Mouse (Mus musculus): ENCODE data around the gene Fcrla. TPM values are rescaled to one million over a fixed set of nuclear protein-coding genes. Genes with fewer than 3 reads are reported as not detected.
"Not testable (repeated sequence)": the region's sequence is repeated elsewhere in the genome, so short reads cannot be mapped to it uniquely, and the experiment has no call there.

The Fcrla gene
- polyA plus RNA-seq (2016; fragmentation: Nextera tagmentation; extraction: Ambion mirVana), result not detected in 2 replicates

DNA sequence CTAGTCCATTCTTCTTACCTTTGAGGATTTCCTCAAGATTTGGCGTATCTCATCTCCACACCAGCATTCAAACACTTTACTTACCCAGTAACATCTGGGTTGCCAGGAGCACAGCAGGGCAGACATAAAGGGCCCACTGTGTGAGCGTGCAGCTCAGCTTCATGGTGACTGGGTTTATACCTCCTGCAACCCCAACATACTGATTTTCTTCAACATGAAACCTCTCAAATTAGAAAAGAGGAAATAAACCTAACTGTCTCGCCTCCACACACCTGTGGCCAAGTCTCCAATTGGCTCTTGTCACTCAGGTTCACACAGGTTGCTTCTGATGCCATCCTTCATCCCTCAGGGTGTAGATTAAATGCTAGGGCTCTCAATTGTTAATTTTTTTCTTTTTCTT lies at the start of gene Fcrla:
Fcrla (minus strand) TSS at position 206 of the 400 bp plus-strand sequence.
- H3K9me3 ChIP-seq (replicated peaks), result no peaks in the 10 kb centered on the region
- H3K27ac ChIP-seq, result no peak within 1 kb of the TSS
- no peak within 1 kb of the TSS for H3K4me3 ChIP-seq
- no peak for ATAC-seq (ENCODE audit: low FRiP score)
- no peaks in the 10 kb centered on the region for H3K36me3 ChIP-seq
- no peaks in the 10 kb centered on the region for H3K4me1 ChIP-seq
- 84% methylated on average over 3 of the region's 3 CpGs for WGBS
- H3K9ac ChIP-seq, result no peak within 1 kb of the TSS
- H3K4me2 ChIP-seq (replicated peaks), result no peak within 1 kb of the TSS
- no peaks in the 10 kb centered on the region for H3K27me3 ChIP-seq

DNA sequence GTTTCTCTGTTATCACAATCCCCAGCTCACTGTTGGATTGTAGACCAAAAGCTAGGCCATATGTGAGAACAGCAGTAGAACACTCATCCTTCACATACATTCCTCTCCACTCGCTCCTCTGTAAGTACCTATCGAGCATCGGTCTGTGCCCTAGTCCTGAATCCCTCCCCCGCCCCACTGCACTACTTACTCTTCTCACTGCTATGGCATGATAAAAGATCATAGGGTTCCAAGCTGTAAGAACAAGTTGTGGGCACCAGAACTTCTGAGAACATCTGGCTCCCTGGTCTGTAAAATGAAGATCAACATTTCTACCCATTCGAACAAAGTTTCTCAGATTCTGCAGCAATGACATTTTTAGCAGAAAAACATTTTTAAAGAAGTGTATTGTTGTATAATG lies 49.1 kb upstream of the Fcrla start, which contains the start of gene Fcgr2b:
Fcgr2b (minus strand) TSS at position 101 of the 400 bp plus-strand sequence.
- no peak within 1 kb of the TSS for H3K27ac ChIP-seq
- 97% methylated on average over 5 of the region's 5 CpGs for WGBS
- ATAC-seq (ENCODE audit: low FRiP score), result no peak
- no peaks in the 10 kb centered on the region for H3K36me3 ChIP-seq
- H3K27me3 ChIP-seq, result no peaks in the 10 kb centered on the region
- no peak within 1 kb of the TSS for H3K9ac ChIP-seq
- no peak within 1 kb of the TSS for H3K4me2 ChIP-seq (replicated peaks)
- no peaks in the 10 kb centered on the region for H3K9me3 ChIP-seq (replicated peaks)
- H3K4me3 ChIP-seq, result no peak within 1 kb of the TSS
- no peaks in the 10 kb centered on the region for H3K4me1 ChIP-seq

DNA sequence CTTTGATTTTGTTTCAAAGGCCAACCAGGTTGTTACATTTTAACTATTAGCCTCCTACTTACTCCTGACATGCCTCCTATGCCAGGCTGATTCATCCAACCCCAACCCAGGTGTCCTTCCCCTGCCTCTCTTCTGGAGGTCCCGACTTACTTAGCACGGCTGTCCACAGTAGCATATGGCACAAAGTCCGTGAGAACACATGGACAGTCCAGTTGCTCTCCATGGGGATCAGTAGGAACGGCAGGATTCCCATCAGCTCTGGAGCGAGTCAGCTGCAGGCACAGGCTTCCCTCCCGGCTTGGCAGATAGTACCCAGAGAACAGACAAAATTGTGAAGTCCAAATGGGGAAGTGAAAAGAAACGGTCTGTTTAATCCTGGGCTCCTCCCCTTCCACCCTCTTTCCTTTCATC lies 48.4 kb upstream of the Fcrla start:
- no peak for ATAC-seq (ENCODE audit: low FRiP score)
- H3K27me3 ChIP-seq, result no peaks in the 10 kb centered on the region
- H3K4me3 ChIP-seq, result no peak overlapping the region

DNA sequence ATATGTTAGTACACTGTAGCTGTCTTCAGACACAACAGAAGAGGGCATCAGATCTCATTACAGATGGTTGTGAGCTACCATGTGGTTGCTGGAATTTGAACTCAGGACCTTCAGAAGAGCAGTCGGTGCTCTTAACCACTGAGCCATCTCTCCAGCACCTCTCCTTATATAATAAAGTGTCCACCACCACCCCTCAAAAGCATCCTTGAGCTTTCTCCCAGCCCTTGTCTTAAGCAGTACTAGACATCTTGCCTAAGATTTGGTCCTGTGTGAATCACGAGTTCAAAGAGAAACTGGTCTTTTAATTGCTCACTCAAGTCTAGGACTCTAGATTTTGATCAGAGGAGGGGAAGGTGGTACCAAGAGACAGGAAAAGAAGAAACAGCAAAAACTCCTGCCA lies 48.0 kb upstream of the Fcrla start:
- WGBS, result 79% methylated on average over 2 of the region's 2 CpGs
- not testable (repeated sequence) for H3K4me3 ChIP-seq; H3K4me1 ChIP-seq; ATAC-seq (ENCODE audit: low FRiP score); H3K27ac ChIP-seq; H3K9me3 ChIP-seq (replicated peaks); H3K9ac ChIP-seq; H3K27me3 ChIP-seq; H3K4me2 ChIP-seq (replicated peaks); H3K36me3 ChIP-seq

More for the DNA sequence above, 48.4 kb upstream of the Fcrla start:
- Histone ChIP-seq H3K36me3 (no peaks in the 10 kb centered on the region), H3K4me1 (no peaks in the 10 kb centered on the region), H3K27ac (no peak overlapping the region), H3K4me2 (replicated peaks) (no peak overlapping the region), H3K9ac (no peak overlapping the region), H3K9me3 (replicated peaks) (no peaks in the 10 kb centered on the region)
- 80% methylated on average over 7 of the region's 7 CpGs for whole genome bisulfite sequencing

DNA sequence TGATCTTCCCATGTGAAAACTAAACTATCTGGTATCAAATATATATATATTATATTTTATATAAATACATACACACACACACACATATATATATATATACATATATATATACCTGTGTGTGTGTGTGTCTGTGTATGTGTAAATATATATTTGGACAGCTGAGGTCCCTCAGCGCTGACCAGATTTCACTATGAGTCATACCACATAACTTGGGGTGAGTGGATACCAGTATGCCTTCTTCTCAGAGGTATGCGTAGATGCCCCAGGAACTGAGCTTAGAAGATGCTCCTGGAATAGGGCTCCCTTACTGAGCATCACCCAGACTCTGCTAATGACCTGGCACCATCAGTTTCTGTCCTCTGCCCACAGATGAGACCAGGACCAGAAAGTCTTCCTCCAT lies 47.4 kb upstream of the Fcrla start:
- Histone ChIP-seq H3K4me1 (no peaks in the 10 kb centered on the region), H3K4me3 (no peak overlapping the region), H3K36me3 (no peaks in the 10 kb centered on the region), H3K27me3 (no peaks in the 10 kb centered on the region), H3K9ac (no peak overlapping the region), H3K9me3 (replicated peaks) (no peaks in the 10 kb centered on the region), H3K27ac (no peak overlapping the region), H3K4me2 (replicated peaks) (no peak overlapping the region)
- no peak for ATAC-seq (ENCODE audit: low FRiP score)
- 94% methylated on average over 2 of the region's 2 CpGs for WGBS

DNA sequence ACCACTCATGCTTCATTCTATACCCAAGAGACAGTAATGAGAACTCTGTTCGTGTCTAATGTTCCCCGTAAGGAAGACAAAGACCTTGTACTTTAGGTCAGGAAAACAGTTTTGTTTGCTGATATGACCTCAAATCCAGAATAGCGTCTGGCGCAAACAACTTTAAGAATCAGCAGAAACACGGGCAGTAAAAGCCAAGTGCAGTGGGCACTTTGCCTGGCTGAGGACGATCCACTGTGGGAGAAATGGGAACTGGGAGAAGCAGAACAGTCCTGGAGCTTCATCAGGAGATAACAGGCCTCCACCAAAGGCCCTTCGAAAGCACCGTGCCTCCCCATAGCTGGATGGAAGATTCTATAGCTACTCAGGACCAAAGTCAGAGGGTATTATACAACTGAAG lies 46.8 kb upstream of the Fcrla start:
- H3K4me3 ChIP-seq, result no peak overlapping the region
- H3K4me2 ChIP-seq (replicated peaks), result no peak overlapping the region
- no peaks in the 10 kb centered on the region for H3K9me3 ChIP-seq (replicated peaks)
- no peaks in the 10 kb centered on the region for H3K36me3 ChIP-seq
- no peak overlapping the region for H3K27ac ChIP-seq
- WGBS, result 89% methylated on average over 8 of the region's 8 CpGs
- no peak overlapping the region for H3K9ac ChIP-seq
- H3K4me1 ChIP-seq, result no peaks in the 10 kb centered on the region
- no peak for ATAC-seq (ENCODE audit: low FRiP score)
- no peaks in the 10 kb centered on the region for H3K27me3 ChIP-seq

DNA sequence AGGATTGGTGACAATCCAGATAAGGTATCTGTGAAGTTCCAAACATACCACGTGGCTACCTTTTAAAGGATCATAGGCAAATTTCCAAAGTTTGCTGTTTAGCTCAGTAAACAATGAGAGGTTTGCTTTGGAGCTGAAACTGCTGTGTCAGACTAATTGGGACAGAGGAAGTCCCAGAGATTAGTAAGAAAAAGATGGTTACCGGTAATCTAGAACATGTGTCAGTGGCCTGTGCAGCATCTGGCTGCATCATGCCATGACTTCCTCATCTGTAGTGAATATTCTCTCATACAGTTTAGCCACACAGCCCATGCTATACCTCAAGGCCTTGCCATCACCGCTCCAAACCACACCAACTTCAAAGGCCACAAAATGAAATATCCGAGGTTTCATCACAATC lies 45.6 kb upstream of the Fcrla start:
- ATAC-seq (ENCODE audit: low FRiP score), result no peak
- no peaks in the 10 kb centered on the region for H3K27me3 ChIP-seq
- H3K4me1 ChIP-seq, result no peaks in the 10 kb centered on the region
- no peak overlapping the region for H3K9ac ChIP-seq
- no peak overlapping the region for H3K4me2 ChIP-seq (replicated peaks)
- no peak overlapping the region for H3K4me3 ChIP-seq
- 88% methylated on average over 4 of the region's 4 CpGs for WGBS
- H3K27ac ChIP-seq, result no peak overlapping the region
- H3K36me3 ChIP-seq, result no peaks in the 10 kb centered on the region
- H3K9me3 ChIP-seq (replicated peaks), result no peaks in the 10 kb centered on the region

DNA sequence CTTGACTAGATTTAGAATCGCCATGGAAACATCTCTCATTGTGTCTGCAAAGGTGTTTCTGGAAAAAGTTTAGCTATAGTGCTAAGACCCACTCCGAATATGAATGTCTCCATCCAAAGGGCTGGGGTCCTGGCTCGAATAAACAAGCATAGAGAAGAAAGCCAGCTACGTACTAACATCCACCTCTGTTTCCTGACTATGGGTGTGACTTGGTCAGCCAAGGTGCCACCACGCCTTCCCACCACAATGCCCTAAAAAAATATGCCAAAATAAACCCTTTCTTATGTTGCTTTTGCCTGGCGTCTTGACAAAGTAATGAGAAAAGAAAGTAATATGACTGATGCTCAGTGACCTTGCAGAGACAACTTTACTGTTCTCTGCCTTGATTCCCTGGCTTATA lies 45.1 kb upstream of the Fcrla start:
- Histone ChIP-seq H3K9me3 (replicated peaks) (no peaks in the 10 kb centered on the region), H3K9ac (no peak overlapping the region), H3K27ac (no peak overlapping the region), H3K4me2 (replicated peaks) (no peak overlapping the region), H3K4me1 (no peaks in the 10 kb centered on the region), H3K4me3 (no peak overlapping the region), H3K27me3 (no peaks in the 10 kb centered on the region), H3K36me3 (no peaks in the 10 kb centered on the region)
- WGBS, result 87% methylated on average over 6 of the region's 6 CpGs
- ATAC-seq (ENCODE audit: low FRiP score), result no peak

DNA sequence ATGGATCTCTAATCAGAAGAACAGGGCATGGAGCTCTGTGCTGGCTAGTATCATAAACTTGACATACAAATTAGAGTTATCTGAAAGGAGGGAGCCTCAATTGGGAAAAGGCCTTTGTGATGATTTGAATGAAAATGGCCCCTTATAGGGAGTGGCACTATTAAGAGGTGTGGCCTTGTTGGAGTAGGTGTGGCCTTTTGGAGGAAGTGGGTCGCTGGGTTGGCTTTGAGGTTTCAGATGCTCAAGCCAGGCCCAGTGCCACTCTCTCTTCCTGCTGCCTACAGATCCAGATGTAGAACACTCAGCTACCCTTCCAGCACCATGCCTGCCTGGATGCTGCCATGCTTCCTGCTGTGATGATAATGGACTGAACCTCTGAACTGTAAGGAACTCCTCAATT lies 41.2 kb upstream of the Fcrla start:
- Histone ChIP-seq H3K27me3 (no peaks in the 10 kb centered on the region), H3K4me3 (no peak overlapping the region), H3K4me1 (no peaks in the 10 kb centered on the region), H3K27ac (no peak overlapping the region), H3K9ac (no peak overlapping the region), H3K9me3 (replicated peaks) (no peaks in the 10 kb centered on the region), H3K4me2 (replicated peaks) (no peak overlapping the region), H3K36me3 (no peaks in the 10 kb centered on the region)
- no peak for ATAC-seq (ENCODE audit: low FRiP score)
- 69% methylated on average over 1 of the region's 1 CpGs for WGBS

DNA sequence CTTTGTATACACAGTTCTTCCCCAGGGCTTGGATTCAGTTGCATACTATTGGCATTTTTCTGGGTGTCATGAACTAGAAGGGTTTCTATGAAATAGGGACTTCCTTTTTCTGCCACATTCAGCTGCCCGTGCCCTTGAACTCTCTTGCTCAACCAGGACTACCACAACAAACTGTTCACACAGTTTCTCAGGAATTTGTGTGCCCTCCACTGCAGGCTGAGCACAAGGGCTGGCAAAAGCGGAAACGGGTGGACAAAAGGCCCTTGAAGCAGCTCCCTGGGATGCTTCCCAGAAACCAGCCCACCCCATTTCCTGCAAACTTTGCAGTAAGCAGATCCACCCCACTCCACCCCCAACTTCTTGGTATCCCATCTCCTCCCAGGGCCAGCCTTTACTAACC lies 40.2 kb upstream of the Fcrla start:
- WGBS, result 83% methylated on average over 3 of the region's 3 CpGs
- Histone ChIP-seq H3K4me3 (no peak overlapping the region), H3K36me3 (no peaks in the 10 kb centered on the region), H3K4me1 (no peaks in the 10 kb centered on the region), H3K4me2 (replicated peaks) (no peak overlapping the region), H3K27ac (no peak overlapping the region), H3K27me3 (no peaks in the 10 kb centered on the region), H3K9ac (no peak overlapping the region), H3K9me3 (replicated peaks) (no peaks in the 10 kb centered on the region)
- ATAC-seq (ENCODE audit: low FRiP score), result no peak

DNA sequence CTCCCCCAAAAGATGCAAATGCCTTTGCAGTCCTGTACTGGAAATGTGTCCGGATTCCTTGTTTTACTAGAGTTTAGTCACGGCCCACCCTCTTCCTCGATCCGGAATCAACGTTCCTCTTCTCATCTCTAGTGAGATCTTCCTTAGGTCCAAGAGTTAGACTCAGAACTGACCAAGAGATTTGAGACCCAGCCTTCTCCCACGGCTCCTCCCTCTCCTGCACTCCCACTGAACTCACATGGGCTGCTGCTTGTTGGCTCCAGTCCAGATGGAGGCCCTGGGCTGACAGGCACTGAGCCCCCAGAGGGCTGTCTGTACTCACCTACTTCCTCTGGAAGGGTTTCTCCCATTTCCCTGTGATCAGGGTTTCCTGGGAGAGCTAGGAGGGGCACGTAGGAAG lies 35.7 kb upstream of the Fcrla start:
- no peak overlapping the region for H3K9ac ChIP-seq
- WGBS, result 79% methylated on average over 7 of the region's 7 CpGs
- ATAC-seq (ENCODE audit: low FRiP score), result no peak
- no peak overlapping the region for H3K4me2 ChIP-seq (replicated peaks)
- H3K27ac ChIP-seq, result no peak overlapping the region
- H3K9me3 ChIP-seq (replicated peaks), result no peaks in the 10 kb centered on the region
- no peaks in the 10 kb centered on the region for H3K27me3 ChIP-seq
- H3K4me3 ChIP-seq, result no peak overlapping the region
- no peaks in the 10 kb centered on the region for H3K4me1 ChIP-seq
- H3K36me3 ChIP-seq, result no peaks in the 10 kb centered on the region

DNA sequence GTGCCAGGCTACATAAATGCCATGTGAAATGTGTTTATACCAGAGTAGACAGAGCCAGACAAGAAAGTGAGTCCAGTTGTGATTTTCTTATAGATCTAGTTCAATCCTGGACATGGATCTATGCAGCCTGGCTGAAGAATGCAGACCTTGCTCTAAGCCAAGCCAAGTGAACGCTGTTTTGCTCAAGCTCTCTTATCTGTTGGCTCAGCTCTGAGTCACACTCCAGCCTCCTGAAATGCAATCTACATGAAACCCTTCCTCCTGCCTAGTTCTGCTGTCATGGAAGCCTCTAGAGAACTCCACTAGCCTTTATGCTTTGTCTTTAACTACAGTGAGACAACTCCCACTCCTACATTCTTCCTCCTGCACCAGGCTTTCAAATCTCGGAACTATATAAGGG lies 34.9 kb upstream of the Fcrla start:
- no peaks in the 10 kb centered on the region for H3K36me3 ChIP-seq
- H3K9ac ChIP-seq, result no peak overlapping the region
- no peak overlapping the region for H3K4me3 ChIP-seq
- no peak for ATAC-seq (ENCODE audit: low FRiP score)
- no peak overlapping the region for H3K27ac ChIP-seq
- H3K27me3 ChIP-seq, result no peaks in the 10 kb centered on the region
- H3K4me1 ChIP-seq, result no peaks in the 10 kb centered on the region
- H3K9me3 ChIP-seq (replicated peaks), result no peaks in the 10 kb centered on the region
- 87% methylated on average over 2 of the region's 2 CpGs for WGBS
- H3K4me2 ChIP-seq (replicated peaks), result no peak overlapping the region

DNA sequence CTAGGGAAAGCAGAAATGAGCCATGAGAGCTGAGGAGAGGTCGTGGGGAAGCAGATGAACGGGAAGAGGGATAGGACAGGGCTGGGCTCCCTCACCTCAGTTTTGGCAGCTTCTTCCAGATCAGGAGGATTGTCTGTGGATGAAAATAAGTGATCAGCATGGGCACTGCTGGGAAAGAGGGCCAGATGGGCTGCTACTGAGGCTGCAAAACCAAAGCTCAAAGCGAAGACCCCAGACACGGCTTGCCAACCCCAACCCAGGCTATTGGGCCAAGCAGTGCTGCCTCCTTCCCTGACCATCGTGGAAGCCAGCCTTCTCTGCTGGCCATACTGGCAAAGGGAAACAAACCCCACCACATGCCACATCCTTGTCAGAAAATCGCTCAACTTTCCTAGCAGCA lies 33.7 kb upstream of the Fcrla start:
- 81% methylated on average over 6 of the region's 6 CpGs for WGBS

DNA sequence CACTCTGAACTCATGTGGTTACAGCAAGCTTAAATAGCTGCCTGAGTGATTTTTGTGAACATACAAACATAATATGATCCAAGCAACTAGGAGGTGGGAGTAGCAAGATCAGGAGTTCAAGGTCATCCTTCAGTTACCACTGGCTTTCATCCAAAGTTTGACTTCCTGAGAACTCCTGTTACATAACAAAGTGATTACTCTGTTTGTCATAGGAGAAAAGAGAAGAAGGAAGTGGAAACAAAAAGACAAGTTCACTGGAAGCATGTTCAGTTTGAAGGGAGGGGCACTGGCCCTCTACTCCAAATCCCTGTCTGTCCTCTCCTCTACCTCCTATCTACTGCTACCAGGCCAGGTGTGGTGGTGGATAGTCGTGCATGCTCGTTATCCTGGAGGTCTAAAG lies 32.4 kb upstream of the Fcrla start:
- H3K4me1 ChIP-seq, result no peaks in the 10 kb centered on the region
- H3K4me2 ChIP-seq (replicated peaks), result no peak overlapping the region
- 81% methylated on average over 2 of the region's 2 CpGs for WGBS
- no peaks in the 10 kb centered on the region for H3K9me3 ChIP-seq (replicated peaks)
- no peak overlapping the region for H3K9ac ChIP-seq
- no peak for ATAC-seq (ENCODE audit: low FRiP score)
- H3K36me3 ChIP-seq, result no peaks in the 10 kb centered on the region
- no peak overlapping the region for H3K4me3 ChIP-seq
- no peaks in the 10 kb centered on the region for H3K27me3 ChIP-seq
- H3K27ac ChIP-seq, result no peak overlapping the region

More for the DNA sequence above, 33.7 kb upstream of the Fcrla start:
- no peak overlapping the region for H3K9ac ChIP-seq
- no peak overlapping the region for H3K27ac ChIP-seq
- no peak overlapping the region for H3K4me2 ChIP-seq (replicated peaks)
- no peaks in the 10 kb centered on the region for H3K36me3 ChIP-seq
- no peaks in the 10 kb centered on the region for H3K27me3 ChIP-seq
- no peaks in the 10 kb centered on the region for H3K9me3 ChIP-seq (replicated peaks)
- no peak for ATAC-seq (ENCODE audit: low FRiP score)
- H3K4me3 ChIP-seq, result no peak overlapping the region
- H3K4me1 ChIP-seq, result no peaks in the 10 kb centered on the region

All from hindbrain, embryonic 12.5 days (tissue).